Mouse (Mus musculus) neural tube, embryonic 14.5 days (tissue): ENCODE results near the gene Slc6a11. TPM values are rescaled to one million over a fixed set of nuclear protein-coding genes. Genes with fewer than 3 reads are reported as not detected.

ENCODE experiments used
- ATAC-seq: fragments of 200-750 bp; cut with Nextera tagmentation; 2 replicates; pipeline ENCODE4 v1.8.0; 2017; ENCODE audit warnings: low read depth, mild to moderate bottlenecking, moderate TSS enrichment, moderate library complexity
- H3K27ac ChIP-seq: fragments of 300-500 bp; sonication (generic); 2 replicates; pipeline ENCODE4 v1.5.1; 2014; ENCODE audit warnings: low read depth, mild to moderate bottlenecking, control low read depth, low read length, moderate library complexity, mixed read lengths
- H3K27me3 ChIP-seq: fragments of 300-500 bp; sonication (generic); 2 replicates; pipeline ENCODE4 v1.6.1; 2014; ENCODE audit warnings: low read length; ENCODE audit not compliant: control insufficient read depth, insufficient read depth
- H3K36me3 ChIP-seq: fragments of 300-500 bp; sonication (generic); 2 replicates; pipeline ENCODE4 v1.6.1; 2014; ENCODE audit warnings: low read length, mixed read lengths; ENCODE audit not compliant: control insufficient read depth, insufficient read depth
- H3K4me1 ChIP-seq: fragments of 300-500 bp; sonication (generic); 2 replicates; pipeline ENCODE4 v1.6.1; 2014; ENCODE audit warnings: low read length; ENCODE audit not compliant: control insufficient read depth, insufficient read depth
- H3K4me2 ChIP-seq: fragments of 300-500 bp; sonication (generic); 2 replicates; pipeline ENCODE4 v1.6.1; 2014; ENCODE audit warnings: mild to moderate bottlenecking, low read depth, low read length, control low read depth
- H3K4me3 ChIP-seq: fragments of 300-500 bp; sonication (generic); 2 replicates; pipeline ENCODE4 v1.5.1; 2014; ENCODE audit warnings: low read depth, low read length, control low read depth, mixed read lengths
- H3K9ac ChIP-seq: fragments of 300-500 bp; sonication (generic); replicated peaks from 2 replicates; pipeline ENCODE4 v1.6.1; 2014; ENCODE audit warnings: low read depth, mild to moderate bottlenecking, control low read depth, low read length, mixed read lengths
- H3K9me3 ChIP-seq: fragments of 300-500 bp; sonication (generic); 2 replicates; pipeline ENCODE4 v1.6.1; 2016; ENCODE audit warnings: low read length; ENCODE audit not compliant: control insufficient read depth
- WGBS: fragments of 180-500 bp; shearing (Covaris S2); extraction: QIAGEN DNeasy Blood & Tissue Kit; methylation state at CpG from one replicate; pipeline ENCODE4 v1.1.7; 2014; 5-methylcytosine and 5-hydroxymethylcytosine counted together
- polyA plus RNA-seq: library from polyadenylated mRNA; unstranded; fragments of >200 nt; fragmentation: Nextera tagmentation; extraction: Ambion mirVana; gene quantifications from 2 replicates; pipeline ENCODE4 v1.2.1, GENCODE M21; 2014

The Slc6a11 gene
- polyA plus RNA-seq, 1 experiment from 2014 or later: 80.8 TPM

DNA sequence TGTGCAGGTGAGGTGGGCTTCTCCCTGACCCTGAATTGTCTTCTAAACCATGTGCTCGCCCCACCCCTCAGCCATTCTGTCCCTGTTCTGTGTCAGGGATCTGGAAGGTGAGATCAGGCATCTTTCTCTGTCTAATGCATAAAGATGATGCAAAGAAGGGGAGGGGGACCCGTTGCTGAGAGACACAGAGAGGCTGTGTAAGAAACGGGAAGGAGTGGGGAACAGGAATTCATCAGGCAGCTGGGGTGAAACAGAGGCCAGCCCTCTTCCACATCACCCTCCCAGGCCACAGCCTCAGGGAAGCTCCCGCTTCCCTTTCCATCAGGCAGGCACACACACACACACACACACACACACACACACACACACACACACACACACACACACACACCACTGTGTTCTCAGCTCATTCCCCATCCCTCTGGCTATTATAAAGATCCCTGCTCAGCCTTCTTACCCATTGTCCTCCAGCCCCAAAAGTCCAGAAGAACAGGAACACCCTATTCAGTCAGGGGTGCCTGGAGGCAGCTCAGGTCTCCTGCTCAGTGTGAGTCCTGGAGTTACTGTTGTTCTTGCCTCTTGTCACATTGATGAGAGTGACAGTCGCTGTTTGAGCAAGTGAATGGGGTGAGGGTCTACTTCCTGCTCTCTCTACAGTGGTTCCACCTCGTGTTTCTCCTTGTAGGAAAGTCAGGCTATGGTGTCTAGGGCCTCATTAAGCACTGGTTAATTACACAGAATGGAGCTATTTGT is 108.0 kb downstream of the Slc6a11 start:
- WGBS: 16% methylated on average over 6 of the region's 6 CpGs

DNA sequence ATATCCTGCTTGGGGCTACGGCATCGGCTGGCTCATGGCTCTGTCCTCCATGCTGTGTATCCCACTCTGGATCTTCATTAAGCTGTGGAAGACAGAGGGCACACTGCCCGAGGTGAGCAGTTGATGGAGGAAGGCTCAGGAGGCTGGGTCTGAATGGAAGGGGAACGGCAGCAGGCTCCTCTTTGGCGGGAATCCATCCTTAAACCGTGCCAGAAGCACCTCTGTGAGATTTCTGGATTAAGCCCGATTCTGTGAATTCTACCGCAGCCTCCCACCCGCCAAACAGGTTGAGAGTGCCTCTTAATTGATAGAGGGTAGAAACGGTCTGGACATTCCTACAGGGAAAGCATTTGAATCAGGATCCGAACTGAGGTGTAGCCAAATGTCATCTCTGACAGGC is 114.6 kb downstream of the Slc6a11 start:
- no peak for ATAC-seq
- Histone ChIP-seq H3K36me3 (no peaks in the 10 kb centered on the region), H3K9ac (no peak overlapping the region), H3K9me3 (no peaks in the 10 kb centered on the region), H3K27me3 (no peaks in the 10 kb centered on the region), H3K27ac (no peak overlapping the region), H3K4me3 (no peak overlapping the region), H3K4me1 (peaks cover 3% of the 10 kb centered on the region; the same call in 1 of the 2 replicates), H3K4me2 (no peak overlapping the region)
- 73% methylated on average over 11 of the region's 11 CpGs for WGBS

More for the DNA sequence above, 108.0 kb downstream of the Slc6a11 start:
- no peaks in the 10 kb centered on the region for H3K9me3 ChIP-seq
- ATAC-seq: peak; percentile 76; the same call in 1 of the 2 replicates
- peak overlapping the region; percentile 23; the same call in 1 of the 2 replicates for H3K27ac ChIP-seq
- H3K4me2 ChIP-seq: no peak overlapping the region
- H3K27me3 ChIP-seq: no peaks in the 10 kb centered on the region
- H3K4me3 ChIP-seq: no peak overlapping the region
- H3K9ac ChIP-seq: no peak overlapping the region
- H3K36me3 ChIP-seq: no peaks in the 10 kb centered on the region
- no peaks in the 10 kb centered on the region; the same call in 1 of the 2 replicates for H3K4me1 ChIP-seq

GRCm38 (mm10) chr6:114250311-114250710 is 119.3 kb downstream of the Slc6a11 start:
- 8% methylated on average over 5 of the region's 5 CpGs for WGBS
- ATAC-seq: peak; percentile 56
- H3K27ac ChIP-seq: peak overlapping the region; percentile 25; the same call in 1 of the 2 replicates
- H3K9ac ChIP-seq: no peak overlapping the region
- peaks cover 3% of the 10 kb centered on the region; the same call in 1 of the 2 replicates for H3K4me1 ChIP-seq
- no peak overlapping the region for H3K4me2 ChIP-seq
- H3K4me3 ChIP-seq: no peak overlapping the region
- H3K36me3 ChIP-seq: no peaks in the 10 kb centered on the region
- no peaks in the 10 kb centered on the region for H3K27me3 ChIP-seq
- no peaks in the 10 kb centered on the region for H3K9me3 ChIP-seq

- peaks cover 14% of the 10 kb centered on the region for H3K4me1 ChIP-seq
- no peak for ATAC-seq
- no peaks in the 10 kb centered on the region for H3K9me3 ChIP-seq
- WGBS: 50% methylated on average over 14 of the region's 14 CpGs
- H3K9ac ChIP-seq: no peak overlapping the region
- H3K36me3 ChIP-seq: no peaks in the 10 kb centered on the region
- no peak overlapping the region for H3K4me2 ChIP-seq
- no peak overlapping the region for H3K27ac ChIP-seq
- no peaks in the 10 kb centered on the region for H3K27me3 ChIP-seq
- no peak overlapping the region for H3K4me3 ChIP-seq
Observed at GRCm38 (mm10) chr6:114254927-114255326, 123.9 kb downstream of the Slc6a11 start.

GRCm38 (mm10) chr6:114257762-114258361 is 126.8 kb downstream of the Slc6a11 start:
- Histone ChIP-seq H3K27me3 (no peaks in the 10 kb centered on the region), H3K9me3 (no peaks in the 10 kb centered on the region), H3K4me1 (peaks cover 16% of the 10 kb centered on the region), H3K9ac (no peak overlapping the region), H3K36me3 (no peaks in the 10 kb centered on the region), H3K4me2 (no peak overlapping the region), H3K27ac (peak overlapping the region; percentile 62), H3K4me3 (no peak overlapping the region)
- WGBS: 95% methylated on average over 1 of the region's 1 CpGs
- peak; percentile 44; the same call in 1 of the 2 replicates for ATAC-seq

DNA sequence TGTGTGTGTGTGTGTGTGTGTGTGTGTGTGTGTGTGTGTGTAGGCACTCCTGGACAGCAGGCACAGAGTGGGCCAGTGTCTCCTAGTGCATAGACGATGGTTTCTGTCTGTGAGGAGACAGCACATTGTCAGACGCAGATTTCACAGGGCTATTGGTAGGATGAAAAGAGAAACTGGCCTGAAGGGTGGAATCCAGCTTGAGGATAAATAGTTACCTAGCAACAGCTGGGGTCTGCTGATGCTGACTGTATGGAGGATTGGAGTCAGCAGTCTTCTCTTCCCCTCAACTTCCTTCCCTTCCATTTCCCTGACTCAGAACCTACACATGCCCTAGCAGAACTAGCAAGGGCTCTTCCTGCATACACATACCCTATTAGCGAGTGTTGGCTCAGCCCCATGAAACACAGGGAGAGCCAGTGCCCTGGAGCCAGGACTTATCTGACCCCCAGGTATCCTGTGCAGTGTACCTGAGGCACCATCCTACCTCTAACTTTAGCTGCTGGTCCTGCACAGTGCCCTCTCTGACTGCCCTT is 127.7 kb downstream of the Slc6a11 start:
- peak overlapping the region; percentile 62; the same call in 1 of the 2 replicates for H3K27ac ChIP-seq
- H3K4me3 ChIP-seq: no peak overlapping the region
- peaks cover 17% of the 10 kb centered on the region for H3K4me1 ChIP-seq
- peak; percentile 23; the same call in 1 of the 2 replicates for ATAC-seq
- no peaks in the 10 kb centered on the region for H3K27me3 ChIP-seq
- WGBS: 44% methylated on average over 3 of the region's 3 CpGs
- H3K9ac ChIP-seq: no peak overlapping the region
- H3K9me3 ChIP-seq: no peaks in the 10 kb centered on the region
- no peak overlapping the region for H3K4me2 ChIP-seq
- H3K36me3 ChIP-seq: no peaks in the 10 kb centered on the region

DNA sequence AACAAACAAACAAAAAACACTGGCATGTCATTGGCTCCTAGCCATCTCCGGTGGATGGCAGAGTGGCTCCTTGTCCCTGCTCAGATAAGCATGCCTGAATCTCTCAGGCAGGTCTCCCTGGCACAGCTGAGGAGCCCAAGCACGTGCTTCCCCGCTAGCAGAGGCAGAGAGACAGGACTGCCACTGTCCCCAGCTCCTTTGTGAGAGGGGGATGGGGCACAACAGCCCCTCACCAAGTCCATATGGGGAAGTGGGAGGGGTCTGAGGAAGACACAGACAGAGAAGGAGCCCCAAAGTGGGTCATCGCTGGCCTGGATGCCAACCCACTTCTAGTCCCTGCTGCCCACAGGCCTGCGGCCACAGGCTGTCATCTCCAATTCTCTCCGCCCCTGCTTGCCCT is 130.6 kb downstream of the Slc6a11 start:
- H3K9me3 ChIP-seq: no peaks in the 10 kb centered on the region
- no peak overlapping the region for H3K9ac ChIP-seq
- H3K4me2 ChIP-seq: no peak overlapping the region
- H3K4me1 ChIP-seq: peaks cover 31% of the 10 kb centered on the region
- no peak overlapping the region for H3K4me3 ChIP-seq
- H3K36me3 ChIP-seq: no peaks in the 10 kb centered on the region
- no peak for ATAC-seq
- H3K27ac ChIP-seq: no peak overlapping the region
- H3K27me3 ChIP-seq: no peaks in the 10 kb centered on the region
- WGBS: 57% methylated on average over 6 of the region's 6 CpGs

DNA sequence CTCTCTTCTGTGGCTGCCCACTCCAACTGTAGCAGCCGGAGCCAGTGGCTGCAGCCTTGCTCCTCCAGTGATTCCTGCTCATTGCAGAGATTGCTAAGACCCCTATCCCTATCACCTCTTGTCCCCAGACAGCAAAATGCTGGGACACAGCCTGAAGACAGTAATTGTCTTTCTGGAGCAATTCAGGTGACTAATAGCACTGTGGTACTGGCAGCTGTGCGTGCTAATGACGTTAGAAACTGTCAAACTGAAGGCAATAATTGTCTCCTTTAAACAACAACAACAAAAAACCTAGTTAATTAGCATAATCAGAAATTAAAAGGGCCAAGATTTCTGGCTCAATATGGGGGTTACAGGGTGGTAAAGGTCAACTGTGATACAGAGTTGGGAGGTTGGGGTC is 133.0 kb downstream of the Slc6a11 start:
- no peak for ATAC-seq
- Histone ChIP-seq H3K4me1 (peaks cover 20% of the 10 kb centered on the region), H3K27ac (no peak overlapping the region), H3K9me3 (no peaks in the 10 kb centered on the region), H3K4me3 (no peak overlapping the region), H3K27me3 (no peaks in the 10 kb centered on the region), H3K9ac (no peak overlapping the region), H3K4me2 (no peak overlapping the region), H3K36me3 (no peaks in the 10 kb centered on the region)
- 24% methylated on average over 3 of the region's 3 CpGs for WGBS

DNA sequence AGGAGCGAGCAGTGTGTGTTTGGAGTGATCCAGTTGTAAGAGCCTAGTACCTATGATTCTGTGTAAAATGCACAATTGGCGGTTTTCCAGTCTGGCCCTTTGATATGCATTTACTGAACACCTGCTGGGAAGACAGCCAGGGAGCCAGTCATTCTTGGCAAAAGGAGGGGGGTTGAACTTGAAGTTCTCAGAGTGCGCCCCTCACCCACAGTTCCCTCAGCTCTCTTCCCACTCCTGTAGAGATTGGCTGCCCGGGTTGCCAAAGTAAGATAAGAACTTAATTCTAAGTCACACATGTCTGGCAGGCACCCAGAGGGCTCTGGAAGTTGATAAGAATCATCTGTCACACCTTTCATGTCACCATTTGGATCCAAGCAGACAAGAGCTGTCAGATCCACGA is 133.4 kb downstream of the Slc6a11 start:
- no peak overlapping the region for H3K4me2 ChIP-seq
- peaks cover 20% of the 10 kb centered on the region for H3K4me1 ChIP-seq
- no peak overlapping the region for H3K4me3 ChIP-seq
- ATAC-seq: no peak
- 52% methylated on average over 5 of the region's 5 CpGs for WGBS
- no peaks in the 10 kb centered on the region for H3K27me3 ChIP-seq
- no peak overlapping the region for H3K9ac ChIP-seq
- no peaks in the 10 kb centered on the region for H3K9me3 ChIP-seq
- H3K27ac ChIP-seq: peak overlapping the region; percentile 10; the same call in 1 of the 2 replicates
- H3K36me3 ChIP-seq: no peaks in the 10 kb centered on the region
